15 mouse cellular contexts compared by ENCODE assay signal in the genomic region with DNA sequence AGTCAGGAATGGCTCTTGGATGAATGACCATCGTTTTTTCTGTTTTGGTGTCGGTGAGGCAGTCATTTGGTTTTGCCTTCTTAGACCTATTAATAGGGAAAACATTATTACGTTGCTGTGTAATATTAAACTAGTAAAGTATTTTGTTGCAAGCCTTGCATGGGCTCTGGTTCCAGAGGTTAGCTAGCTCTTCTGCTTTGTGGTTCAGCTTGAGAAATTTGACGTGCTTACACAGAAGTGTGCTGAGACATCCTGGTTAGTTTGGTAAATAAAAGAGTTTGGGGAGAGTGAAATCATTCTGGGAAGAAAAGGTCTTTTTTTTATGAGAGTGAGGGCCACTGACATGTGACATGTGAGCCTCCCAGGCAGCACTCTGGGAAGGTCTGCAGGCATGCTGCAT.
"Had no signal": no experiment of that assay in that cellular context is flagged by ENCODE, and none has a peak within 500 bp of the region (broad histone marks: within the 10 kb centered on the region; RNA-seq: fewer than 3 reads in every experiment).

No protein-coding gene starts in this region.

- ATAC-seq: lung, postnatal 0 days; midbrain, embryonic 13.5 days; midbrain, embryonic 15.5 days had no signal

- H3K9me3 ChIP-seq: lung, embryonic 15.5 days; midbrain, embryonic 13.5 days; midbrain, embryonic 15.5 days; neural tube, embryonic 12.5 days; stomach, embryonic 15.5 days had no signal

- DNase-seq: lung, adult 2 months; lung, postnatal 14 days; lung, postnatal 36 days; right cerebral cortex, postnatal 14 days; thymus, adult 2 months; thymus, postnatal 25 days; thymus, postnatal 4 days had no signal

- H3K4me3 ChIP-seq: lung, embryonic 15.5 days; midbrain, embryonic 13.5 days; midbrain, embryonic 15.5 days; neural tube, embryonic 12.5 days; stomach, embryonic 15.5 days had no signal

- H3K27me3 ChIP-seq: lung, embryonic 15.5 days; midbrain, embryonic 13.5 days; midbrain, embryonic 15.5 days; neural tube, embryonic 12.5 days; stomach, embryonic 15.5 days had no signal

- H3K27ac ChIP-seq: lung, embryonic 15.5 days; macrophage; midbrain, embryonic 13.5 days; midbrain, embryonic 15.5 days; neural tube, embryonic 12.5 days; stomach, embryonic 15.5 days; stomach, postnatal 0 days had no signal

- H3K4me1 ChIP-seq: lung, embryonic 15.5 days; midbrain, embryonic 13.5 days; midbrain, embryonic 15.5 days; neural tube, embryonic 12.5 days; stomach, embryonic 15.5 days had no signal

- H3K36me3 ChIP-seq: lung, embryonic 15.5 days; midbrain, embryonic 15.5 days; stomach, embryonic 15.5 days had no signal
